Mouse (Mus musculus) urinary bladder, postnatal 36 days (tissue): ENCODE measurements around the gene Braf.

ENCODE experiments used
- DNase-seq, 2 experiments: peaks; one replicate each; pipeline ENCODE4 v3.0.0; 2022; ENCODE audit warnings: low spot score in 2 of 2, mixed read lengths in 1 of 2

Braf gene

DNA sequence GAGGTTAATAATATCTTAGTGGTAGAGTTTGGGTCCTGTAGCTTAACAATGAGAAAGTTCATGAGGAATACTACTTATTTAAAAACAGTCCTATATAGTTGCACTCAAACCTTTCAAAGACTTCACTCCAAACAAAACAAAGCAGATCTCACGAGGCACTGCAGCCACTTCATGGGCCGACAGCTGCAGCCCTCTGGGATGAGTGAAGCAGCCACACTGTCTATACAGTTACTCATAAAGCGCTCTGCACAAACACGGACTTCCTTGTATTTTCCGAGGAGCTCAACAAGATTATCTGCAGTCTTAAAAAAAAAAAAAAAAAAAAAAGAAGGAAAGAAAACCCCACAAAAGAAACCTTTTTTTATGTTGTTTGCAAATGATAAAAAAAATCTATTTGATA, 117.9 kb downstream of the Braf start:
- no peak for DNase-seq

DNA sequence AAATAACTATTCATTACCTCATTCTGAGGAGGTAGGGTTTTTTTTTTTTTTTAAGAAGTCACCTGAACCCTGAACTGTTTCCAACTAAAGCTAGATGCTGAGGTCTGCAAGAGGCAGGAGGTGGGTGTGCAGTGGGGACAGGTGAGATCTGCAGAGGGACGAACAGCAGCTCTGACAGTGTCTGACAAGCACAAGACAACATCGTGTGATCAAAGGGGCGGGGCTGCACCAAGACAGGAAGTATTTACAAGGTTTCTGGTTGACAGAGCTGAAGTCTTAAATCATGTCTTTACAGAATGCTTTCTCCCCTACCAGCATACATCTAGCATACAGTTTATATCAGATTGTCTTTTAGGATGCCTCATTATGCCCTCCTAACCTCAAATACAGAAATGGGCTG, 118.4 kb downstream of the Braf start:
- no peak for DNase-seq

DNA sequence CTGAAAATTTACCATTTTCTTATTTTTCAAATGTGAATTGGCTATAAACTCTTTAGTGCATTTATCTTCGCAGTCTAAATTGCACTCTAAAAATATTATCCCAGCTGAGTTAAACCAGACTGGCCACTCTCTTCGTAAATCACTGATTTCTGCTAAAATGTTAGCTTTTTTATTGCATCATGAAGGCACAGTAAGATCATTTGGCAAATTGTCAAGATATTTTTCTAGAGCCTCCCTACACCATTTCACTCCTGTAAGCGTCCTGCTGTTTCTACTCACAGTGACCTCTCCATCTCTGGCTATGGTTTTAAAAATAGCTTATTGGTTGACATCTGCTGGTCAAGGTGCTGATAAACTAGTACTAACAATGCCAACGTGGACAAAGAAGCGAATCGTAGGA, 119.2 kb downstream of the Braf start:
- DNase-seq: no peak

- no peak for DNase-seq
These were observed 120.7 kb downstream of the Braf start for GRCm38 (mm10) chr6:39604565-39604964.

- DNase-seq: no peak
These were observed 123.4 kb downstream of the Braf start for GRCm38 (mm10) chr6:39601828-39602227.

DNA sequence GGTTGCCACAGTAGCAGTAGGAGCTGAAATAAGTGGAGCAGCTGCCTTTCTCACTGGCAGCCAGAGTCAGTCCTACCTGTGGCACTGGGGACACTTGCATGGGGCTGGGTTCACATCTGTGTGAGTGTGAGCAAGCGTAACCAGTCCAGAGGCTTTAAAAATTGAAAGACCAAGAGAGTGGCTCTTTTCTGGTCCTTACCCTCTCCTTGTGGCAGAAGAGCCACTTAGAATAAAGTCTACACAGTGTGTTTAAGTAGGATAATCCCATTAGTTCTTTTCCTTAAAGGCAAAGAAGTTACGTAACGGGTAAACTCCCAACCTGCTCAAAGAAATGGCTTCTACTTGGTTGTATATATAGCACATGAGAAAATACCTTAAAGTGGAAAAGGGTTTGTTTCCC, 124.4 kb downstream of the Braf start:
- DNase-seq: no peak

DNA sequence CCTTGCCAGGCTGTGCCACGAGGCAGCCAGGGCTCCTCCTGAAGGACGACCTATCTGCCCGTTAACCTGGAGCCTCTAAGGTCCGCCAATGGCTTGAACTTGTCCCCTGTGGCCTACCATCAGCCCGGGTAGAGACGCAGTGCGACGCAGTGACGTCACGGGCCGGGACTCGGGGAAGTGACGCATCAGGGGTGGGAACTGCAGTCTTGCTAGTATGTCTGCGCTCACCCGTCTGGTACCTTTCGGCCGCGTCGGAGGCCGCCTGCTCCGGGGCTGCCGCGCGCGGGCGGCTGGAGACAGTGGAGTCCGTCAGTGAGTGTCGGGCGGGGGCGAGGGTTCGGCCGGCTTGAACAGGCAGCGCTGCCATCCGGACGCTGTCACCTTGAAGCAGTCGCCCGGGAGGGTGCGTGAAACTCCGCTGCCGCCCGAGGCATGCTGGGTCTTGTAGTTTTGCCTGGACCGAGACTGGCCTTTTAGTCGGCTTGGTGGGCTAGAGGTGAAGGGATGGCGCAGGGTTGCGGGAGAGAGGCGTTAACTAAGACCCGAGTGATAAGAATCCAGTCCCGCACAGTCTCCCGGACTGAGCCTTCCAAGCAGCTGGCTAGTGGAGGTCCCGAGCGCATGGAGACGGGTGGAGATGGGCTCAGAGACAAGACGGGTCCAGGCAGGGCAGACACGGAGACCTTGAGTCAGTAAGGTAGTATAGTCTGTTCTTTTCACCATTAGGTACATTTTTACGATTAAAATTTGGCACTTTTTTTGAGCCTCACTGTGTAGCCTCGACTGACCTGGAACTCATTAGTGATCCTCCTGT, 132.7 kb downstream of the Braf start, which contains the start of gene Ndufb2:
TSS of gene Ndufb2 (plus strand) at position 174 of the 814 bp plus-strand sequence.
- peak; percentile 94 for DNase-seq

DNA sequence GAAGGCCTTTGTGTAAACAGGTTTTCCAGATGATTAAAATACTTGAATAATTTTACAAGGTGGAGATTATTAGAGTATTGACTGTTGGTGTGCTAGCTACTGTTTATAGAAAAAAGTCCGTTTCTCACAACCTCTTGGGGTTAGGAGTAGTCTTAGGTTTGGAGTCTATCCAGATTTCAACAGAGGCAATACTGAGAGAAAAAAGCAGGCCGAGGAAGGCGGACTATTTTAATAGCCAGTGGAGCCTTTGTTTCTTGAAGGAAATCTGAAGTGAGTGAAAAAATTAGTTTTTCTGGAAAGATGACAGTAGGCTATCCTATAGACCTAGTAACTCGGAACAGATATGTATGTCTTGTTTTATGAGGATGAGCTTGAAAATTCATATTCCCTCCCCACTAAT, 133.8 kb downstream of the Braf start:
- no peak for DNase-seq

- no peak for DNase-seq
These were observed 139.7 kb downstream of the Braf start, which contains the start of gene Gm42420 for GRCm38 (mm10) chr6:39585517-39585916. TSS of gene Gm42420 (plus strand) at chr6:39585753.

DNA sequence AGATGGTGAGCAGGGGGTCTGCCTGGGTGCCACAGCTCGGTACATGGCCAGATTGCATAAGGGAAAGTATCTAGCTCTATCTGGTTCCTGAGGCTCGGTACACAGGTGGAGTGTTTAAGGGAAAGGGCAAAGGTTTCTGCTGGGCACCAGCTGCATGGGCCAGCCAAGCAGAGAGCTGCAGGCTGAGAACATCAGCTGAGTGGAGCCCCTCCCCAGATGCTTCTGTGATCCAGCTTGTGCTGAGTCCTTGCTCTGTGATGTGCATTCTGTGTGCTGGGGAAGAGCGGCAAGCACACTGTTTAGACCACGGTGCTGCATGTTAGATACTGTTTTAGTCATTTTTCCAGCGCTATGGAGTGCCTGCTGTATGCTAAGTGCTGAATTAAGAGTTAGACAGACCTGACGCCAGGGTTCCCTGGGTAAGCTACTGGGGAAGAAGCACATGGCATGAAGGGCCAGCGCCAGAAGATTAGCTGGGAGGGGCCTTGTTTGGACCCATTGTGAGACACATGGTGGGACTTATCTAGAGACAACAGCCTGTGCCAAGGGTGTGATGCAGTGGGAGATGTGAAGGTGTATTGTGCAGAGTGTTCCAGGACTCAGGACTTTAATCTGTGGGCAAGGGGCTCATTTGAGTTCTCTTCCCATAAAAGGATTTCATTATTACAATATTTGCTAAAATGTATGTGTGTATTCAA, 144.0 kb downstream of the Braf start:
- no peak for DNase-seq

- no peak for DNase-seq
These were observed 144.7 kb downstream of the Braf start for GRCm38 (mm10) chr6:39580558-39580957.

DNA sequence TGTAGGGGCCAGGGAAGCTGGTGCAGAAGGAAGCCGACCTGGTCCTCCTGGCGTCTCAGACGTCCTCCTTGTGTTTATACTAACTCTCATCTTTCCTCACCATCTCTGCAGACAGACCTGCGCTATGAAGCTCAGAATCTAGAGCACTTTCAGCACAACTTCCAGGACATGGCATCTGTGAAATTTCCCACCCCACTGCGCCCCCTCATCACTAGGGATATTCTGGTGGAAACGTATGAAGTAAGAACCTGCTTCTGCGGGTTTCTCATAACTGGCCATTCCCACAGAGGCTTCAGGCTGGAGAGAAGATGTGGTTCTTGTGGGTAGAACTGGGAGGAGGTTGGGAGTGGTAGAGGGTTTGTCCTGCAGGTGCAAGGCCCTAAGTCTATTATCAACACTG, 145.7 kb downstream of the Braf start:
- DNase-seq: no peak

DNA sequence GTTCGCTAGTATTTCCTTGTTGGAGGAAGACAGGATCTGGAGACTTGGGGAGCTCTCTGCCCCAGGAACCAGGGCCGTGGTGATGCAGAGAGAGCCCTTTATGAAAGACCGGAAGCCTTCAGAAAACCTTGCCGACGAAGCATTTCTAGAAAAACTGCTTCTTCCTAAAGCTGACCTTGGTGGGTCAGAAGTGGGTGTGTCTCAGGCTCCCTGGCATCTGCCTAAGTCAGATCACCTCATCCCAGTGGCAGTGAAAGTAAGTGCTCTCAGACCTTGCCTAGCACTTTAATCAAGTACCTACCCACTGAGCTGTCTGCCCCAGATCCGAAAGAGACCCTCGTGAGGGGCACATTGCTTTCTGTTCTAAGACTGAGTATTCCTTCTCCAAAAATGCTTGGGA, 150.3 kb downstream of the Braf start:
- no peak for DNase-seq

DNA sequence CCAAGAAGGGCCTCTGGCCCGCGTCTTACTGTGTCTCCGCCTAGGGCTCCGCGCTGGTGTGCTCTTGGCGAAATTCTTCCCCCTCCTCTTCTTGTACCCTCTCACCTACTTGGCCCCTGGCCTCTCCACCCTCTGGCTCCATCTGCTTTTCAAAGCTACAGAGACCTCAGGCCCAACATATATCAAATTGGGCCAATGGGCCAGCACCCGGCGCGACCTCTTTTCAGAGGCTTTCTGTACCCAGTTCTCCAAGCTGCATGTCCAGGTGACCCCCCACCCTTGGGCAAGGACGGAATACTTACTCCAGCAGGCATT, 150.8 kb downstream of the Braf start:
- DNase-seq: peak in 1 of 2 experiments; percentile 31

DNA sequence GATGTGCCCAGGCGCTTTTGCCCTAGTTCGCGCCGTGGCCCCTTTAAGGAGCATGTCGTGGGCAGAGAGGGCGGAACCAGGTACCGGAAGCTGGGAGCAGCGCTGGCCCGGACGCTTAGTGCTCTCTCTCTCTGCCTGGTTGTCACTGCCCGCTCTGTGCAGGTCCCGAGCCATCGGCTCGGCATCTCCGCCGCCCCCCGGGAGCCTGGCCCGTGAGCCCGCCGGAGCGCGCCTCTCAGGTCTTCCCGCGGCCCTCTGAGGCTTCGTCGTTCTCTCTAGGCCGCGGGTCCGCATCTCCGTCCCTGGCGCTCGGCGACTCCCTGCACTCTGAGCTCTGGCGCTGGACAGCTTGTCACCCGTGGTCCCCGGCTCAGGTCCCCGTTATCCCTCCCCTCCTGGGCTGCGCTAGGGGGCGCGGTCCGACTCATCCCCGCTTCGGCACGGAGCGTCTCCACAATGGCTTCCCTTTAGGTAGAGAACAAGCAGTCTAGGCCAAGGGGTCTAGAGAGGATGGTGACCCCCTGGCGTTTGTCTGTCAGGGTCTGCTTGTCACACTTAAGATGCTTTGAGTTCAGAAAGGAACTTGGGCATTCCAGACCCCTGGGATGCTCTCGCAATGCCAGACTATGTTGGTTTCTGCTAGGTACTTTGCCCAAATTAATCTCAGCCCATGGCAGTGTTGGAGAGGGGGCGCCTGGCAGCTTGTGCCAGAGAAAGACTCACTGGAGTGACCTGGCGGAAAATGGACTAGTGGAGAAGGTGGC, 151.3 kb downstream of the Braf start, which contains the start of gene Adck2:
TSS of gene Adck2 (plus strand) at position 83 of the 764 bp plus-strand sequence.
- peak; percentile 65 to 82 for DNase-seq

GRCm38 (mm10) chr6:39570426-39570825, 154.8 kb downstream of the Braf start:
- no peak for DNase-seq

DNA sequence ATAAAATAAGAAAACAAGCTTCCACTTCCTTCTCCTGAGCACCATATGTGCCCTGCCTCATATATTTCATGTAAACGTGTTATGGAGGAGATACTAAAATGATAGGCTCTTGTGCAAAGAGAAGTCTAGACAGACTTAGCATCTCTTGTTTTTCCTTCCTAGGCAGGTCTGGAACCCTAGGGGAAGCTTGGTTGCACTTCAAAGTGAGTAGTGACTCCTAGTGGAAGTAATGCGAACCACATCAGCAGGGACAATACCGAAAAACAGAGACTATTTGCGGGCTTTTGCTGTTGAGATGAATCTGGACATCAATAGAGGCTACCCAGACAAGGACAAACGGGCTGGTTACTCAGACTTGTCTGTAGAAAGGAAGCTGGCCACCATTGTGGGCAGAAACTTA, 157.7 kb downstream of the Braf start:
- DNase-seq: no peak

- DNase-seq: peak; percentile 68 to 79
These were observed 162.9 kb downstream of the Braf start for GRCm38 (mm10) chr6:39562166-39563015.

GRCm38 (mm10) chr6:39559276-39559939, 165.9 kb downstream of the Braf start:
- no peak for DNase-seq

- DNase-seq: peak; percentile 40 to 66
These were observed 167.5 kb downstream of the Braf start, which contains the start of gene Dennd2a for GRCm38 (mm10) chr6:39557723-39558261. TSS of gene Dennd2a (minus strand) at chr6:39557867.
